ENCODE assay signal across 1 mouse cellular context in the genomic region with DNA sequence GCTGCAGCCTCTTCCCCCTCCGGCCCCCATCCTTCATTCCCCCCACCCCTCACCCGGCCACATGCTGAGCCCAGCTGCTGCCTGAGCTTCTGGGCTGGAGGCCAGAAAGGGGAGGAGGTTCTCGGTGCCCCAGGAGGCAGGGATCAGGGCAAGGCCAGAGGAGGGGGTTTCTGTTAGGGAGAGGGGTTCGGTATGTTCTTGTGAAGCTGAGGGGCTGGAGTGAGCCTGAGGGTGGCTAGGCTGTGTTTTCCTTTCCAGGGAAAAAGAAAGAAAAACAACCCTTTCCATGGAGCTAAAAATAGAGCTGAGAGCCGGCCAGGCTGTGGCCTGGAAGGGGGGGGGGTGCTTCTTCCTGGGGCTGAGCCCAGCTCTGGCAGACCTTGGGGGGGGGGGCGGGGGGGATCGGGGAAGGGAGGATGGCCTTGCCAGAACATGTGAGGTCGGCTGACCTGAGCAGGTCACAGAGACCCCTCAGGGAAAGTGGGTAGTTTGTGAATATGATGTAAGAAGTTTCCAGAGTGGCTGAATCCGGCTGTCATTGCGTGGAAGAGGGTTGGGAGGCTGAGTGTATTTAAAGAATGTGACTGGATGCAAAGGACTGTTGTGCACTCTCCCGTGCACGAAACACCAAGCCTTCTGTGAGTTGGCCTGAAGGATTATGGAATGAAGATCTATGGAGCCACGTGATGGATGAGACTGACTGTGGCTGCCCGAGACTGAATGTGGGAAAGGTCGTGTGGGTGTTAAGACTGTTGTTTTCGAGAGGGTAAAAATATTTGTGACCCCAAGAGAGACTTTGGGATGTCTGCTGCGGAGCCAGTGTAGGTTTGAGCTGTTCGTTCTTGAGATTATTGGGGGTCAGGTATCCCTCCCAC.
TF ChIP-seq lines count a peak whose summit lies in the region.

No protein-coding gene starts in this region.

TF ChIP-seq in ES-E14, 5 proteins besides CTCF, POLR2A, EP300 and RAD21:
- TF ChIP-seq ZNF384 (IDR thresholded peaks at IDR 0.05; ENCODE audit: low read depth, low read length) (no peak), MAFK (IDR thresholded peaks at IDR 0.05; ENCODE audit: insufficient read depth, low read depth, low read length) (no peak), CHD2 (IDR thresholded peaks at IDR 0.05; ENCODE audit: low read depth, low read length) (no peak), ZC3H11A (IDR thresholded peaks at IDR 0.05; ENCODE audit: borderline replicate concordance, low read depth, low read length) (no peak), HCFC1 (IDR thresholded peaks at IDR 0.05; ENCODE audit: borderline replicate concordance, insufficient read depth, low read length) (no peak)
